In the genomic region with DNA sequence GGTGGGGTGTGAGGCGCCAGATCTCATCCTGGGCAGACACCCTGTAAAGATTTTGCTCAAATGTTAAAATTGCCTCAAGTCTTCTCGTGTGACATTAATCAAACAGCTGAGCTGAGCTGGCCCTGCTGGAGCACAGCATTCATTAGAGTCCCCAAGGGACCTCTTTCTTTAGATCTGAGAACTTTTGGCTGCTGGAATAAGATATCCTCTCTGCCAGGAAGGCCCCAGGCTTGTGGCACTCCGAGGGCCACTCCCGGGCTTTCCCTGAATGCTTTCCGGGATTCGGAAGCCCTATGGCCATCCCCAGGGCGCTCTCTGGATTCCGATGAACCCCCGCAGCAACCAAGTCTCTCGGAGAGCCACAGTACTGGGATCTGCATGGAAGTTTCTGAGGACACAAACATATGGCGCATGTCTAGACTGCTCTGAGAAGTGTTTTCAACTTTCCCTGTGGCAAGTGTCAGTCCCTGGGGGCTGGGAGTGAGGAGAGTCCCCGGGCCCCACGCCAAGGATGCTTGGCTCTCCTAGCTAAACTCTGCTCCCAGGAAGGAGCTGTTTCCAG, we compare ENCODE assay signal across 8 mouse cellular contexts. TPM values are rescaled to one million over a fixed set of nuclear protein-coding genes. Genes with fewer than 3 reads are reported as not detected.
DNase-seq lines count a peak whose midpoint lies in the region; ATAC-seq lines count a peak whose summit lies in the region.

No protein-coding gene starts in this region.

- peak overlapping the region; percentile 58 for H3K9ac ChIP-seq in embryonic facial prominence, embryonic 13.5 days
- H3K9ac ChIP-seq in liver, embryonic 12.5 days, result no peak overlapping the region

- H3K27me3 ChIP-seq in embryonic facial prominence, embryonic 13.5 days, result no peaks in the 10 kb centered on the region
- H3K27me3 ChIP-seq in liver, embryonic 12.5 days (replicated peaks), result peaks cover 18% of the 10 kb centered on the region; the same call in 1 of the 2 replicates

- peak; percentile 44; the same call in 1 of the 2 replicates for ATAC-seq in embryonic facial prominence, embryonic 13.5 days (ENCODE audit: insufficient number of reproducible peaks, insufficient read depth, low FRiP score, low TSS enrichment, low read depth)
- no peak for ATAC-seq in liver, embryonic 12.5 days

- peak overlapping the region; percentile 60 for H3K4me2 ChIP-seq in embryonic facial prominence, embryonic 13.5 days
- peak overlapping the region; percentile 37 for H3K4me2 ChIP-seq in liver, embryonic 12.5 days

- peak overlapping the region; percentile 25 for H3K4me3 ChIP-seq in embryonic facial prominence, embryonic 13.5 days
- H3K4me3 ChIP-seq in liver, embryonic 12.5 days, result no peak overlapping the region

- 1% methylated on average over 13 of the region's 13 CpGs for WGBS in embryonic facial prominence, embryonic 13.5 days
- 18% methylated on average over 13 of the region's 13 CpGs for WGBS in liver, embryonic 12.5 days (ENCODE audit: insufficient replicate concordance)

- peak; percentile 13 to 46 for DNase-seq in adrenal gland, adult (ENCODE audit: inconsistent age in 2 of 2, low spot score in 1 of 2)
- no peak for DNase-seq in adrenal gland, postnatal 4 days (ENCODE audit: low spot score in 2 of 2)
- DNase-seq in heart, adult 8-10 months (ENCODE audit: low spot score), result peak; percentile 72
- peak; percentile 23 for DNase-seq in kidney, adult 11 months
- peak; percentile 44 for DNase-seq in ovary, postnatal 10 days (ENCODE audit: low spot score)
- DNase-seq in thymus, postnatal 25 days, result no peak

- no peaks in the 10 kb centered on the region for H3K9me3 ChIP-seq in embryonic facial prominence, embryonic 13.5 days
- no peaks in the 10 kb centered on the region for H3K9me3 ChIP-seq in liver, embryonic 12.5 days (replicated peaks)

- H3K36me3 ChIP-seq in embryonic facial prominence, embryonic 13.5 days, result no peaks in the 10 kb centered on the region
- no peaks in the 10 kb centered on the region for H3K36me3 ChIP-seq in liver, embryonic 12.5 days

- H3K27ac ChIP-seq in embryonic facial prominence, embryonic 13.5 days, result peak overlapping the region; percentile 78
- no peak overlapping the region for H3K27ac ChIP-seq in liver, embryonic 12.5 days

- H3K4me1 ChIP-seq in embryonic facial prominence, embryonic 13.5 days, result peaks cover 21% of the 10 kb centered on the region
- 0 out of 2 replicates have a peak, but pooled peaks cover 5% of the 10 kb centered on the region for H3K4me1 ChIP-seq in liver, embryonic 12.5 days

RNA-seq across cellular contexts. Expression of gene Rgs8, which starts 10.8 kb away (rescaled TPM):
- total RNA-seq in adrenal gland, postnatal 4 days (2021), result under 1 TPM; 0.48 to 0.65 TPM
- polyA plus RNA-seq in embryonic facial prominence, embryonic 13.5 days (2015; fragmentation: Nextera tagmentation; extraction: Ambion mirVana), result 0.63 and 0.65 TPM in 2 replicates
- not detected for total RNA-seq in heart, adult 8-10 months (2022)
- polyA plus RNA-seq in liver, embryonic 12.5 days (2016; fragmentation: Nextera tagmentation; extraction: Ambion mirVana), result 0.10 and 0.22 TPM in 2 replicates

Comparison
In these comparisons a context has a peak if more than half of its experiments do, and no peak if none do; other contexts are left out.
1. DNase-seq: peak in adrenal gland, adult (2 of 2), heart, adult 8-10 months (single experiment), kidney, adult 11 months (single experiment) and ovary, postnatal 10 days (single experiment); none in adrenal gland, postnatal 4 days (0 of 2) and thymus, postnatal 25 days (single experiment).